Mouse (Mus musculus) fibroblast of lung, adult 2 months (primary cell): ENCODE data around the gene Psma7.

Experiments
- DNase-seq: peaks from one replicate; pipeline ENCODE4 v3.0.0-alpha.2; 2011; ENCODE audit warnings: low read depth

The Psma7 gene

GRCm38 (mm10) chr2:180042256-180042857, at the start of gene Psma7, which contains the start of gene Ss18l1:
Gene Psma7, minus strand, starts transcription at chr2:180042433.
Gene Ss18l1, plus strand, starts transcription at chr2:180042509.
- DNase-seq, result no peak

GRCm38 (mm10) chr2:180090285-180090684, 48.1 kb upstream of the Psma7 start:
- DNase-seq, result no peak

- no peak for DNase-seq
Observed at GRCm38 (mm10) chr2:180087472-180087871, 45.2 kb upstream of the Psma7 start.

GRCm38 (mm10) chr2:180086637-180087027, 44.4 kb upstream of the Psma7 start:
- DNase-seq, result no peak

GRCm38 (mm10) chr2:180085926-180086636, 43.8 kb upstream of the Psma7 start:
- DNase-seq, result no peak

GRCm38 (mm10) chr2:180084565-180084964, 42.3 kb upstream of the Psma7 start:
- DNase-seq, result no peak

GRCm38 (mm10) chr2:180083063-180083462, 40.8 kb upstream of the Psma7 start:
- DNase-seq, result no peak

- DNase-seq, result no peak
Observed at GRCm38 (mm10) chr2:180080680-180081079, 38.4 kb upstream of the Psma7 start.

GRCm38 (mm10) chr2:180077622-180078021, 35.4 kb upstream of the Psma7 start:
- DNase-seq, result no peak

GRCm38 (mm10) chr2:180072886-180073285, 30.7 kb upstream of the Psma7 start:
- DNase-seq, result no peak

- DNase-seq, result no peak
Observed at GRCm38 (mm10) chr2:180071671-180072070, 29.4 kb upstream of the Psma7 start.

- peak; percentile 83 for DNase-seq
Observed at GRCm38 (mm10) chr2:180070481-180071453, 28.5 kb upstream of the Psma7 start, which contains the start of gene Mtg2. Gene Mtg2, plus strand, starts transcription at chr2:180070588.

- no peak for DNase-seq
Observed at GRCm38 (mm10) chr2:180069770-180070480, 27.7 kb upstream of the Psma7 start.

GRCm38 (mm10) chr2:180063338-180064131, 21.3 kb upstream of the Psma7 start:
- no peak for DNase-seq

GRCm38 (mm10) chr2:180053001-180053400, 10.8 kb upstream of the Psma7 start:
- no peak for DNase-seq

GRCm38 (mm10) chr2:180051986-180052733, 9.9 kb upstream of the Psma7 start:
- DNase-seq, result no peak

GRCm38 (mm10) chr2:180050986-180051385, 8.8 kb upstream of the Psma7 start:
- no peak for DNase-seq

- DNase-seq, result no peak
Observed at GRCm38 (mm10) chr2:180047980-180048635, 5.9 kb upstream of the Psma7 start.

- DNase-seq, result no peak
Observed at GRCm38 (mm10) chr2:180047580-180047979, 5.3 kb upstream of the Psma7 start.

GRCm38 (mm10) chr2:180045283-180045682, 3.0 kb upstream of the Psma7 start:
- DNase-seq, result no peak
